Mouse (Mus musculus) hindbrain, embryonic 15.5 days (tissue): ENCODE results near the gene Sel1l. TPM values are rescaled to one million over a fixed set of nuclear protein-coding genes. Genes with fewer than 3 reads are reported as not detected.

Experiments used
- ATAC-seq: fragments of 200-750 bp; cut with Nextera tagmentation; 2 replicates; pipeline ENCODE4 v1.8.0; 2017; ENCODE audit warnings: low read depth, moderate number of reproducible peaks, moderate TSS enrichment; ENCODE audit not compliant: low FRiP score
- H3K27ac ChIP-seq: fragments of 300-500 bp; sonication (generic); replicated peaks from 2 replicates; pipeline ENCODE4 v1.5.1; 2015; ENCODE audit warnings: mild to moderate bottlenecking, inconsistent platforms
- H3K27me3 ChIP-seq: fragments of 300-500 bp; sonication (generic); 2 replicates; pipeline ENCODE4 v1.6.1; 2015; ENCODE audit warnings: control low read depth, inconsistent platforms
- H3K36me3 ChIP-seq: fragments of 300-500 bp; sonication (generic); 2 replicates; pipeline ENCODE4 v1.6.1; 2015; ENCODE audit warnings: control low read depth, inconsistent platforms
- H3K4me1 ChIP-seq: fragments of 300-500 bp; sonication (generic); replicated peaks from 2 replicates; pipeline ENCODE4 v1.6.1; 2015; ENCODE audit warnings: control low read depth, inconsistent platforms
- H3K4me2 ChIP-seq: fragments of 300-500 bp; sonication (generic); 2 replicates; pipeline ENCODE4 v1.6.1; 2015; ENCODE audit warnings: moderate library complexity, mild to moderate bottlenecking, inconsistent platforms
- H3K4me3 ChIP-seq: fragments of 300-500 bp; sonication (generic); 2 replicates; pipeline ENCODE4 v1.5.1; 2015; ENCODE audit warnings: mild to moderate bottlenecking, inconsistent platforms
- H3K9ac ChIP-seq: fragments of 300-500 bp; sonication (generic); 2 replicates; pipeline ENCODE4 v1.6.1; 2015; ENCODE audit warnings: inconsistent platforms
- H3K9me3 ChIP-seq: fragments of 300-500 bp; sonication (generic); 2 replicates; pipeline ENCODE4 v1.6.1; 2016; ENCODE audit warnings: control low read depth, inconsistent platforms
- WGBS: fragments of 180-500 bp; shearing (Covaris S2); methylation state at CpG from one replicate; pipeline ENCODE4 v1.1.7; 2015; 5-methylcytosine and 5-hydroxymethylcytosine counted together
- polyA plus RNA-seq: library from polyadenylated mRNA; unstranded; fragments of >200 nt; fragmentation: Nextera tagmentation; extraction: Ambion mirVana; gene quantifications from 2 replicates; pipeline ENCODE4 v1.2.1, GENCODE M21; 2015

Sel1l gene
- polyA plus RNA-seq: 92.0 and 100 TPM in 2 replicates

- Histone ChIP-seq H3K36me3 (no peaks in the 10 kb centered on the region), H3K9ac (peak within 1 kb of the TSS; percentile 89), H3K4me2 (peak within 1 kb of the TSS; percentile 86), H3K27me3 (no peaks in the 10 kb centered on the region), H3K9me3 (no peaks in the 10 kb centered on the region), H3K4me1 (peaks cover 21% of the 10 kb centered on the region), H3K27ac (peak within 1 kb of the TSS; percentile 81), H3K4me3 (peak within 1 kb of the TSS; percentile 82)
- ATAC-seq: peak; percentile 100
- WGBS: under 1% methylated on average over 35 of the region's 35 CpGs
Measured at GRCm38 (mm10) chr12:91849045-91849467, at the start of gene Sel1l. TSS of gene Sel1l (minus strand) at chr12:91849157.

GRCm38 (mm10) chr12:91892622-91893560, 43.9 kb upstream of the Sel1l start:
- Histone ChIP-seq H3K9me3 (no peaks in the 10 kb centered on the region), H3K27me3 (no peaks in the 10 kb centered on the region), H3K4me1 (no peaks in the 10 kb centered on the region), H3K36me3 (no peaks in the 10 kb centered on the region), H3K4me3 (no peak overlapping the region), H3K4me2 (no peak overlapping the region), H3K27ac (no peak overlapping the region), H3K9ac (no peak overlapping the region)
- WGBS: 74% methylated on average over 9 of the region's 9 CpGs
- no peak; the same call in 1 of the 2 replicates for ATAC-seq

GRCm38 (mm10) chr12:91880431-91880830, 31.5 kb upstream of the Sel1l start:
- Histone ChIP-seq H3K27ac (no peak overlapping the region), H3K9ac (no peak overlapping the region), H3K4me3 (no peak overlapping the region), H3K36me3 (no peaks in the 10 kb centered on the region), H3K27me3 (no peaks in the 10 kb centered on the region), H3K4me1 (peaks cover 12% of the 10 kb centered on the region), H3K9me3 (no peaks in the 10 kb centered on the region), H3K4me2 (no peak overlapping the region)
- no peak for ATAC-seq
- WGBS: 82% methylated on average over 13 of the region's 13 CpGs

GRCm38 (mm10) chr12:91878912-91879250, 29.9 kb upstream of the Sel1l start:
- H3K4me1 ChIP-seq: peaks cover 12% of the 10 kb centered on the region
- no peak overlapping the region for H3K9ac ChIP-seq
- H3K9me3 ChIP-seq: no peaks in the 10 kb centered on the region
- ATAC-seq: no peak
- peak overlapping the region; percentile 13; the same call in 1 of the 2 replicates for H3K4me2 ChIP-seq
- H3K36me3 ChIP-seq: no peaks in the 10 kb centered on the region
- WGBS: 62% methylated on average over 8 of the region's 8 CpGs
- no peak overlapping the region for H3K27ac ChIP-seq
- no peaks in the 10 kb centered on the region for H3K27me3 ChIP-seq
- no peak overlapping the region for H3K4me3 ChIP-seq

GRCm38 (mm10) chr12:91878056-91878911, 29.3 kb upstream of the Sel1l start:
- Histone ChIP-seq H3K4me1 (peaks cover 12% of the 10 kb centered on the region), H3K4me2 (peak overlapping the region; percentile 13; the same call in 1 of the 2 replicates), H3K27ac (no peak overlapping the region), H3K27me3 (no peaks in the 10 kb centered on the region), H3K9ac (no peak overlapping the region), H3K9me3 (no peaks in the 10 kb centered on the region), H3K36me3 (no peaks in the 10 kb centered on the region), H3K4me3 (no peak overlapping the region)
- 60% methylated on average over 21 of the region's 21 CpGs for WGBS
- peak; percentile 61; the same call in 1 of the 2 replicates for ATAC-seq

- 33% methylated on average over 5 of the region's 5 CpGs for WGBS
- Histone ChIP-seq H3K4me3 (no peak overlapping the region), H3K4me2 (no peak overlapping the region; the same call in 1 of the 2 replicates), H3K9ac (no peak overlapping the region), H3K9me3 (no peaks in the 10 kb centered on the region), H3K36me3 (no peaks in the 10 kb centered on the region), H3K4me1 (peaks cover 12% of the 10 kb centered on the region), H3K27me3 (no peaks in the 10 kb centered on the region), H3K27ac (no peak overlapping the region)
- ATAC-seq: peak; percentile 69; the same call in 1 of the 2 replicates
Measured at GRCm38 (mm10) chr12:91877646-91878045, 28.7 kb upstream of the Sel1l start.

GRCm38 (mm10) chr12:91870671-91871070, 21.7 kb upstream of the Sel1l start:
- no peak overlapping the region for H3K4me3 ChIP-seq
- 95% methylated on average over 11 of the region's 11 CpGs for WGBS
- H3K9ac ChIP-seq: no peak overlapping the region
- H3K9me3 ChIP-seq: no peaks in the 10 kb centered on the region
- no peaks in the 10 kb centered on the region for H3K27me3 ChIP-seq
- no peak overlapping the region for H3K27ac ChIP-seq
- no peak for ATAC-seq
- H3K4me1 ChIP-seq: no peaks in the 10 kb centered on the region
- no peak overlapping the region for H3K4me2 ChIP-seq
- no peaks in the 10 kb centered on the region for H3K36me3 ChIP-seq

- H3K9me3 ChIP-seq: no peaks in the 10 kb centered on the region
- no peaks in the 10 kb centered on the region for H3K36me3 ChIP-seq
- no peaks in the 10 kb centered on the region for H3K27me3 ChIP-seq
- H3K4me3 ChIP-seq: no peak overlapping the region
- no peak overlapping the region for H3K4me2 ChIP-seq
- WGBS: 81% methylated on average over 4 of the region's 4 CpGs
- no peaks in the 10 kb centered on the region for H3K4me1 ChIP-seq
- no peak for ATAC-seq
- no peak overlapping the region for H3K9ac ChIP-seq
- no peak overlapping the region for H3K27ac ChIP-seq
Measured at GRCm38 (mm10) chr12:91869352-91869751, 20.4 kb upstream of the Sel1l start.

- 81% methylated on average over 8 of the region's 8 CpGs for WGBS
- Histone ChIP-seq H3K27me3 (no peaks in the 10 kb centered on the region), H3K9me3 (no peaks in the 10 kb centered on the region), H3K4me1 (no peaks in the 10 kb centered on the region), H3K36me3 (no peaks in the 10 kb centered on the region), H3K4me3 (no peak overlapping the region), H3K27ac (no peak overlapping the region), H3K4me2 (no peak overlapping the region), H3K9ac (no peak overlapping the region)
- ATAC-seq: no peak
Measured at GRCm38 (mm10) chr12:91854330-91854729, 5.4 kb upstream of the Sel1l start.

GRCm38 (mm10) chr12:91848394-91849044, 438 bp downstream of the Sel1l start:
- ATAC-seq: peak; percentile 62
- H3K9ac ChIP-seq: peak overlapping the region; percentile 89
- no peaks in the 10 kb centered on the region for H3K36me3 ChIP-seq
- 5% methylated on average over 22 of the region's 33 CpGs for WGBS
- peak overlapping the region; percentile 82 for H3K4me3 ChIP-seq
- peaks cover 21% of the 10 kb centered on the region for H3K4me1 ChIP-seq
- peak overlapping the region; percentile 81 for H3K27ac ChIP-seq
- peak overlapping the region; percentile 86 for H3K4me2 ChIP-seq
- no peaks in the 10 kb centered on the region for H3K27me3 ChIP-seq
- no peaks in the 10 kb centered on the region for H3K9me3 ChIP-seq

- Histone ChIP-seq H3K36me3 (peaks cover 9% of the 10 kb centered on the region), H3K4me3 (no peak overlapping the region), H3K27me3 (no peaks in the 10 kb centered on the region), H3K4me2 (no peak overlapping the region), H3K9ac (no peak overlapping the region), H3K4me1 (peaks cover 21% of the 10 kb centered on the region), H3K9me3 (no peaks in the 10 kb centered on the region), H3K27ac (no peak overlapping the region)
- WGBS: 93% methylated on average over 6 of the region's 6 CpGs
- no peak for ATAC-seq
Measured at GRCm38 (mm10) chr12:91846038-91846437, 2.9 kb downstream of the Sel1l start.
